Mouse (Mus musculus): ENCODE data around the gene Usp4.

- TF ChIP-seq CTCF (IDR thresholded peaks at IDR 0.05; ENCODE audit: low read depth) (no peak), EP300 (IDR thresholded peaks at IDR 0.05; ENCODE audit: low read depth) (no peak)
Observed at GRCm38 (mm10) chr9:108386816-108387215, 39.2 kb downstream of the Usp4 start.
